Mouse (Mus musculus) myocyte (in vitro differentiated cells): ENCODE data around the gene Pfdn6. TPM values are rescaled to one million over a fixed set of nuclear protein-coding genes. Genes with fewer than 3 reads are reported as not detected.
"Not testable (repeated sequence)": the region's sequence is repeated elsewhere in the genome, so short reads cannot be mapped to it uniquely, and the experiment has no call there.

Experiments
- H3K27me3 ChIP-seq: one replicate; pipeline ENCODE4 v1.6.1; 2011; ENCODE audit not compliant: control insufficient read depth, insufficient read depth, insufficient read length
- H3K36me3 ChIP-seq: one replicate; pipeline ENCODE4 v1.6.1; 2011; ENCODE audit not compliant: control insufficient read depth, insufficient read depth
- H3K4me2 ChIP-seq: one replicate; pipeline ENCODE4 v1.6.1; 2011; ENCODE audit warnings: low read depth, control low read depth
- H3K4me3 ChIP-seq: one replicate; pipeline ENCODE4 v1.5.1; 2011; ENCODE audit warnings: mild to moderate bottlenecking, control low read depth, moderate library complexity
- H3K79me2 ChIP-seq: one replicate; pipeline ENCODE4 v1.6.1; 2011; ENCODE audit not compliant: control insufficient read depth, insufficient read depth
- H3ac ChIP-seq: one replicate; pipeline ENCODE4 v1.6.1; 2011; ENCODE audit not compliant: control insufficient read depth, insufficient read length
- CEBPB ChIP-seq: IDR thresholded peaks from 2 replicates; pipeline ENCODE4 v1.6.1; 2011; ENCODE audit warnings: mild to moderate bottlenecking, moderate library complexity; ENCODE audit not compliant: poor library complexity, insufficient read depth, severe bottlenecking
- E2F4 ChIP-seq: IDR thresholded peaks from one replicate; pipeline ENCODE4 v1.6.1; 2011; ENCODE audit warnings: mild to moderate bottlenecking, control low read depth, moderate library complexity; ENCODE audit not compliant: insufficient read depth
- MAX ChIP-seq: IDR thresholded peaks from one replicate; pipeline ENCODE4 v1.6.1; 2011; ENCODE audit warnings: low read depth, mild to moderate bottlenecking, control low read depth
- MYOD1 ChIP-seq, 3 experiments: IDR thresholded peaks; one replicate each; pipeline ENCODE4 v1.6.1; 2011; ENCODE audit warnings: control low read depth in 2 of 3, low read depth in 2 of 3, mild to moderate bottlenecking in 2 of 3, moderate library complexity in 1 of 3; ENCODE audit not compliant: insufficient read length in 2 of 3, control insufficient read depth in 1 of 3
- MYOG ChIP-seq, 3 experiments: IDR thresholded peaks; one replicate each; pipeline ENCODE4 v1.6.1; 2011; ENCODE audit warnings: control low read depth in 2 of 3, low read depth in 2 of 3, mild to moderate bottlenecking in 2 of 3; ENCODE audit not compliant: insufficient read length in 2 of 3, control insufficient read depth in 1 of 3, insufficient read depth in 1 of 3
- POLR2A ChIP-seq: IDR thresholded peaks from one replicate; pipeline ENCODE4 v1.6.1; 2011; ENCODE audit warnings: low read depth, mild to moderate bottlenecking, control low read depth, moderate library complexity; ENCODE audit not compliant: insufficient read length
- POLR2AphosphoS2 ChIP-seq: IDR thresholded peaks from one replicate; pipeline ENCODE4 v1.6.1; 2011; ENCODE audit warnings: low read depth, control low read depth; ENCODE audit not compliant: insufficient read length
- REST ChIP-seq: IDR thresholded peaks from one replicate; pipeline ENCODE4 v1.6.1; 2011; ENCODE audit warnings: mild to moderate bottlenecking, control low read depth, moderate library complexity; ENCODE audit not compliant: insufficient read depth, insufficient read length
- SRF ChIP-seq: IDR thresholded peaks from one replicate; pipeline ENCODE4 v1.6.1; 2011; ENCODE audit warnings: low read depth; ENCODE audit not compliant: control insufficient read depth, insufficient read length
- TCF12 ChIP-seq: IDR thresholded peaks from one replicate; pipeline ENCODE4 v1.6.1; 2011; ENCODE audit warnings: mild to moderate bottlenecking, control low read depth; ENCODE audit not compliant: poor library complexity, insufficient read depth, severe bottlenecking
- TCF3 ChIP-seq: IDR thresholded peaks from one replicate; pipeline ENCODE4 v1.6.1; 2011; ENCODE audit warnings: low read depth, control low read depth; ENCODE audit not compliant: insufficient read length
- USF1 ChIP-seq: IDR thresholded peaks from one replicate; pipeline ENCODE4 v1.6.1; 2011; ENCODE audit warnings: low read depth, mild to moderate bottlenecking, control low read depth, moderate library complexity
- polyA plus RNA-seq: library from polyadenylated mRNA; unstranded; fragments of >200 nt; fragmentation: generic; extraction: Trizol; gene quantifications from one replicate; pipeline ENCODE4 v1.2.1, GENCODE M21; 2012; ENCODE audit warnings: missing spikeins

The Pfdn6 gene
- polyA plus RNA-seq, 1 experiment, result 110 TPM

GRCm38 (mm10) chr17:33891357-33891756 lies 48.8 kb downstream of the Pfdn6 start:
- peaks cover 27% of the 10 kb centered on the region for H3K79me2 ChIP-seq
- TF ChIP-seq POLR2A (no peak), SRF (no peak), MAX (no peak), CEBPB (no peak), REST (no peak), TCF12 (no peak), MYOG (IDR thresholded peaks at IDR 0.05; ENCODE audit: control insufficient read depth in 1 of 3, insufficient read depth in 1 of 3, insufficient read length in 2 of 3, low read depth in 2 of 3) (no peak), MYOD1 (IDR thresholded peaks at IDR 0.05; ENCODE audit: control insufficient read depth in 1 of 3, insufficient read length in 2 of 3, low read depth in 2 of 3) (no peak), USF1 (no peak), E2F4 (no peak), POLR2AphosphoS2 (no peak), TCF3 (no peak)

GRCm38 (mm10) chr17:33890533-33891059 lies 49.5 kb downstream of the Pfdn6 start, which contains the start of gene Kifc1:
Gene Kifc1 (minus strand): TSS chr17:33890661.
- Histone ChIP-seq H3K4me2 (peak within 1 kb of the TSS; percentile 70), H3K79me2 (peaks cover 27% of the 10 kb centered on the region), H3K4me3 (peak within 1 kb of the TSS; percentile 44), H3K36me3 (no peaks in the 10 kb centered on the region), H3ac (peak within 1 kb of the TSS; percentile 48), H3K27me3 (no peaks in the 10 kb centered on the region)
- TF ChIP-seq E2F4, result peak; percentile 90
- TF ChIP-seq TCF12, result no peak
- peak; percentile 65 for TF ChIP-seq POLR2AphosphoS2
- peak; percentile 0 for TF ChIP-seq POLR2A
- no peak for TF ChIP-seq SRF
- TF ChIP-seq MYOD1 (IDR thresholded peaks at IDR 0.05; ENCODE audit: control insufficient read depth in 1 of 3, insufficient read length in 2 of 3, low read depth in 2 of 3), result peak in 1 of 3 experiments; percentile 19
- peak in 1 of 3 experiments; percentile 41 for TF ChIP-seq MYOG (IDR thresholded peaks at IDR 0.05; ENCODE audit: control insufficient read depth in 1 of 3, insufficient read depth in 1 of 3, insufficient read length in 2 of 3, low read depth in 2 of 3)
- peak; percentile 70 for TF ChIP-seq CEBPB

More at GRCm38 (mm10) chr17:33891357-33891756, 48.8 kb downstream of the Pfdn6 start:
- no peak overlapping the region for H3K4me3 ChIP-seq
- H3ac ChIP-seq, result no peak overlapping the region
- H3K27me3 ChIP-seq, result no peaks in the 10 kb centered on the region
- H3K36me3 ChIP-seq, result no peaks in the 10 kb centered on the region
- H3K4me2 ChIP-seq, result no peak overlapping the region

GRCm38 (mm10) chr17:33889941-33890532 lies 50.1 kb downstream of the Pfdn6 start:
- H3K4me3 ChIP-seq, result peak overlapping the region; percentile 44
- not testable (repeated sequence) for H3K27me3 ChIP-seq, H3K36me3 ChIP-seq
- H3K79me2 ChIP-seq, result peaks cover 27% of the 10 kb centered on the region
- TF ChIP-seq POLR2A, result peak; percentile 80
- H3ac ChIP-seq, result peak overlapping the region; percentile 48
- peak overlapping the region; percentile 52 for H3K4me2 ChIP-seq

Other genes starting within 250 kb of the Pfdn6 start
- 51.5 TPM for gene March2, start 221.7 kb downstream of the Pfdn6 start, polyA plus RNA-seq
- gene Rab11b, start 179.8 kb downstream of the Pfdn6 start, polyA plus RNA-seq, result 126 TPM
- 42.8 TPM for gene Angptl4, start 158.5 kb downstream of the Pfdn6 start, polyA plus RNA-seq
- gene Kank3, start 129.8 kb downstream of the Pfdn6 start, polyA plus RNA-seq, result 8.3 TPM
- 6,768 TPM for gene Rps28, start 115.8 kb downstream of the Pfdn6 start, polyA plus RNA-seq
- 614 TPM for gene Ndufa7, start 115.8 kb downstream of the Pfdn6 start, polyA plus RNA-seq
- 83.1 TPM for gene Cd320, start 97.3 kb downstream of the Pfdn6 start, polyA plus RNA-seq
- gene Gm7029, start 66.5 kb downstream of the Pfdn6 start, polyA plus RNA-seq, result not detected
- gene Kifc1, start 49.7 kb downstream of the Pfdn6 start, polyA plus RNA-seq, result 32.2 TPM
- 0.17 TPM for gene Platr17, start 35.2 kb downstream of the Pfdn6 start, polyA plus RNA-seq
- gene Daxx, start 30.9 kb downstream of the Pfdn6 start, polyA plus RNA-seq, result 16.9 TPM
- gene Tapbp, start 24.4 kb downstream of the Pfdn6 start, polyA plus RNA-seq, result 50.6 TPM
- gene Zbtb22, start 24.4 kb downstream of the Pfdn6 start, polyA plus RNA-seq, result 31.6 TPM
- gene Rgl2, start 10.8 kb downstream of the Pfdn6 start, polyA plus RNA-seq, result 20.1 TPM
- gene Wdr46, start 317 bp upstream of the Pfdn6 start, polyA plus RNA-seq, result 25.9 TPM
- gene B3galt4, start 11.1 kb upstream of the Pfdn6 start, polyA plus RNA-seq, result 1.2 TPM
- gene Vps52, start 15.5 kb upstream of the Pfdn6 start, polyA plus RNA-seq, result 29.9 TPM
- 287 TPM for gene Rps18, start 15.7 kb upstream of the Pfdn6 start, polyA plus RNA-seq
- 89.2 TPM for gene H2-K1, start 60.0 kb upstream of the Pfdn6 start, polyA plus RNA-seq
- gene Ring1, start 84.3 kb upstream of the Pfdn6 start, polyA plus RNA-seq, result 42.9 TPM
- gene H2-Ke6, start 87.7 kb upstream of the Pfdn6 start, polyA plus RNA-seq, result 51.1 TPM
- 207 TPM for gene Slc39a7, start 91.3 kb upstream of the Pfdn6 start, polyA plus RNA-seq
- 45.8 TPM for gene Rxrb, start 91.5 kb upstream of the Pfdn6 start, polyA plus RNA-seq
- gene Col11a2, start 99.1 kb upstream of the Pfdn6 start, polyA plus RNA-seq, result 0.94 TPM
- gene H2-Oa, start 152.0 kb upstream of the Pfdn6 start, polyA plus RNA-seq, result 0.07 TPM
- 7.2 TPM for gene H2-DMa, start 179.2 kb upstream of the Pfdn6 start, polyA plus RNA-seq
- 90.1 TPM for gene Brd2, start 182.3 kb upstream of the Pfdn6 start, polyA plus RNA-seq
- gene H2-DMb2, start 203.0 kb upstream of the Pfdn6 start, polyA plus RNA-seq, result not detected
- gene H2-DMb1, start 212.7 kb upstream of the Pfdn6 start, polyA plus RNA-seq, result not detected
- gene Tap1, start 247.2 kb upstream of the Pfdn6 start, polyA plus RNA-seq, result 0.62 TPM
- 0.26 TPM for gene Psmb9, start 247.4 kb upstream of the Pfdn6 start, polyA plus RNA-seq